Mouse (Mus musculus): ENCODE measurements at regions not wholly inside any gene's neighbourhood (a gene's known extent, or its start where the extent isn't known, plus 50 kb on each side); places are given as distances from the start of the nearest gene placed in this dataset.

- no peak for DNase-seq
Measured at GRCm38 (mm10) chr10:20776640-20777413, 51.9 kb upstream of the Pde7b start.

DNA sequence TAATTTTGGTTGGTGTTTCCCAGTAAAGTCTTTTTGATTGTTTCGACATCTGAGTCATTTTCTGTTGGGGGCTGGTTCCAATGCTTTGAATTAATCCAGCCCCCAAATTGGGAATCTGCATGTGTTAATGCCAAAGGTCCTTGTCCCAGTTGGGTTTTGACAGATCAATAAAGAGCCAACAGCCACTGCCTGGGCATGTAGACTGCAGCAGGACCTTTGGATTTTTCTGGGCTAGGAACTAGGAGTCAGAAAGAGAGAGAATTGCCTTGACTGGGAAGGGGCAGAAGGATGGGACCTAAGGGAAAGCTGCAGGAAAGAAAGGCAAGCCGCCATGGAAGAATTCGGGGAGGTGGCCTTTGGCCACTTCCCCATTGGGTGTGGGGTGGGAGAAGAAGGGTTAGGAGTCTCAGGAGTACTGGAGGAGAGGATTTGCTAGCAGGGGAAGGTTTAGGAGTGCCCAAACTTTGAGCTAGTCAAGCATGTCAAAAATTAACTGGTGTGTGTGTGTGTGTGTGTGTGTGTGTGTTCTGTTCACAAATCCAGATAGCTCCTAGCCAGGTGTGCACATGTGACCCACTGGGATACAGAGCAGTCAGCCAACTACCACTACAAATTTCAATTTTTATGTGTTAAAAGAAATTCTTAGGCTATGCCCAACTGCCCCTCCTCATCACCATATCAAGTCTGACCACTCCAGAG, 51.0 kb upstream of the Pde7b start:
- DNase-seq: no peak

All from thymus, postnatal 14 days (tissue).